ENCODE assay signal across 8 mouse cellular contexts in the genomic region with DNA sequence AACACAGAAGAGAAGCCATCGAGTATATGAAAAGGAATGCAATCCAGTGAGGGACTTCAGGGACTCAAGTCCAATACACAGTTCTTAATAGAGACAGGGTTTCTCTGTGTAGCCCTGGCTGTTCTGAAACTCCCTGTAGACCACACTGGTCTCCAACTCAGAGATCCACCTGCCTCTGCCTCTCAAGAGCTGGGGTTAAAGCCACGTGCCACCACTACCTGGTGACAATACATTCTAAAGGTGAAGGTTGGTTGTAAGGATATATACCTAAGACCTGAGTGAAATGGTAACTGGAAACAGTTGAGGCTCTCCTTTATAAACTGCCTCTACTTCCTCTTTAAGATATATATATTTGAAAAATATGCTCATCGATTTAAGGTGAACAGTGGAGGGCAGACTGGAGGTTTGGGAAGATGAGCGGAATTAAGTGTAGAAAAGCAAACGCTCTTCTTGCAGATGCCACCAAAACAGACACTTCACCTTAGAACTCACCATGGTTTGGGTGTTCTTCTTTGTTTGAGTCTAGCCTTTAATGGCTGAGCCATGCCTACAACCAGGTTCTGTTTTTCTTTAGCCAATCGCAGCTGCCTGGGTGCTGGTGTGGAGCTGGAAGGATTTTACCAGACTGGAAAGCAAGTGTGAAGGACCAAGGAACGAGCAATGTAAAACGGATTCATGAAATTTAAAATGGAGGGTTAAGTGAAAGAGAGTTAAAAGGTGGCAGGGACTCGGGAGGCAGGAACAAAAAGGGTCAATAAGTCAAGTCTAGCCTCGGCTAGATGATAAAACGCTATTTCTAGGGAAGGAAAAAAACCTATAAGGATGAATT. TPM values are rescaled to one million over a fixed set of nuclear protein-coding genes. Genes with fewer than 3 reads are reported as not detected.
DNase-seq lines count a peak whose midpoint lies in the region; ATAC-seq and TF ChIP-seq lines count a peak whose summit lies in the region.

No protein-coding gene starts in this region.

- 48% methylated on average over 11 of the region's 11 CpGs for WGBS in heart, embryonic 11.5 days (ENCODE audit: insufficient replicate concordance)
- 39% methylated on average over 11 of the region's 11 CpGs for WGBS in embryonic facial prominence, embryonic 15.5 days
- WGBS in limb, embryonic 10.5 days, result 56% methylated on average over 11 of the region's 11 CpGs
- WGBS in neural tube, embryonic 13.5 days, result 45% methylated on average over 11 of the region's 11 CpGs

- peaks cover 6% of the 10 kb centered on the region; the same call in 1 of the 2 replicates for H3K36me3 ChIP-seq in heart, embryonic 11.5 days (ENCODE audit: control insufficient read depth, insufficient read depth, low read length)
- H3K36me3 ChIP-seq in E14TG2a.4 (ENCODE audit: insufficient read depth, low read length), result peaks cover 49% of the 10 kb centered on the region
- H3K36me3 ChIP-seq in embryonic facial prominence, embryonic 15.5 days, result peaks cover 27% of the 10 kb centered on the region
- H3K36me3 ChIP-seq in limb, embryonic 10.5 days, result peaks cover 44% of the 10 kb centered on the region
- peaks cover 23% of the 10 kb centered on the region for H3K36me3 ChIP-seq in neural tube, embryonic 13.5 days

- intact Hi-C loops in heart, postnatal 14 days (cut with DNase I), result loop anchor here (10.0 kb wide), 1 partner anchor 533 kb away; a partner anchor contains a TSS

- peak overlapping the region; percentile 88 for H3K9ac ChIP-seq in heart, embryonic 11.5 days (ENCODE audit: low read depth, low read length)
- peak overlapping the region; percentile 65 for H3K9ac ChIP-seq in embryonic facial prominence, embryonic 15.5 days
- H3K9ac ChIP-seq in neural tube, embryonic 13.5 days, result peak overlapping the region; percentile 77

- TF ChIP-seq CTCF in E14TG2a.4 (conservative IDR thresholded peaks at IDR 0.05; ENCODE audit: low read length), result no peak

- no peak for ATAC-seq in heart, embryonic 11.5 days (replicated peaks; ENCODE audit: insufficient number of reproducible peaks, low FRiP score, low TSS enrichment)
- no peak for ATAC-seq in embryonic facial prominence, embryonic 15.5 days (ENCODE audit: insufficient number of reproducible peaks, low FRiP score, low TSS enrichment, low read depth)
- no peak for ATAC-seq in neural tube, embryonic 13.5 days (ENCODE audit: low read depth)

- H3K4me2 ChIP-seq in heart, embryonic 11.5 days, result peak overlapping the region; percentile 75
- peak overlapping the region; percentile 57 for H3K4me2 ChIP-seq in embryonic facial prominence, embryonic 15.5 days (replicated peaks)
- peak overlapping the region; percentile 73 for H3K4me2 ChIP-seq in neural tube, embryonic 13.5 days

- no peak for DNase-seq in heart, postnatal 14 days
- DNase-seq in limb, embryonic 10.5 days (ENCODE audit: low spot score), result peak; percentile 38
- no peak for DNase-seq in cerebellum, postnatal 4 days (ENCODE audit: low spot score in 2 of 2)
- no peak for DNase-seq in urinary bladder, postnatal 4 days (ENCODE audit: low spot score in 2 of 2)

- H3K4me3 ChIP-seq in heart, embryonic 11.5 days (ENCODE audit: low read depth, low read length), result peak overlapping the region; percentile 58
- H3K4me3 ChIP-seq in E14TG2a.4 (replicated peaks; ENCODE audit: low read length), result peak overlapping the region; percentile 89
- H3K4me3 ChIP-seq in embryonic facial prominence, embryonic 15.5 days (replicated peaks), result peak overlapping the region; percentile 63
- peak overlapping the region; percentile 67 for H3K4me3 ChIP-seq in limb, embryonic 10.5 days
- H3K4me3 ChIP-seq in neural tube, embryonic 13.5 days, result peak overlapping the region; percentile 62

- no peaks in the 10 kb centered on the region for H3K9me3 ChIP-seq in heart, embryonic 11.5 days (replicated peaks; ENCODE audit: control insufficient read depth, low read length)
- no peaks in the 10 kb centered on the region for H3K9me3 ChIP-seq in E14TG2a.4 (ENCODE audit: low read length)
- H3K9me3 ChIP-seq in embryonic facial prominence, embryonic 15.5 days (replicated peaks), result no peaks in the 10 kb centered on the region
- H3K9me3 ChIP-seq in limb, embryonic 10.5 days (replicated peaks), result no peaks in the 10 kb centered on the region
- H3K9me3 ChIP-seq in neural tube, embryonic 13.5 days, result no peaks in the 10 kb centered on the region

- no peaks in the 10 kb centered on the region for H3K27me3 ChIP-seq in heart, embryonic 11.5 days (ENCODE audit: control insufficient read depth, insufficient read depth, low read length)
- H3K27me3 ChIP-seq in E14TG2a.4 (ENCODE audit: insufficient read depth, low read length), result no peaks in the 10 kb centered on the region
- H3K27me3 ChIP-seq in embryonic facial prominence, embryonic 15.5 days, result no peaks in the 10 kb centered on the region
- no peaks in the 10 kb centered on the region for H3K27me3 ChIP-seq in limb, embryonic 10.5 days (ENCODE audit: low read depth, poor library complexity, severe bottlenecking)
- no peaks in the 10 kb centered on the region for H3K27me3 ChIP-seq in neural tube, embryonic 13.5 days

- H3K27ac ChIP-seq in heart, embryonic 11.5 days (ENCODE audit: low read depth, low read length), result peak overlapping the region; percentile 95
- peak overlapping the region; percentile 94 for H3K27ac ChIP-seq in embryonic facial prominence, embryonic 15.5 days (replicated peaks)
- peak overlapping the region; percentile 95 for H3K27ac ChIP-seq in limb, embryonic 10.5 days
- H3K27ac ChIP-seq in neural tube, embryonic 13.5 days (replicated peaks), result peak overlapping the region; percentile 85

- H3K4me1 ChIP-seq in heart, embryonic 11.5 days (ENCODE audit: control insufficient read depth, insufficient read depth, low read length), result peaks cover 15% of the 10 kb centered on the region; the same call in 1 of the 2 replicates
- peaks cover 37% of the 10 kb centered on the region for H3K4me1 ChIP-seq in E14TG2a.4 (replicated peaks; ENCODE audit: low read depth, low read length)
- peaks cover 26% of the 10 kb centered on the region for H3K4me1 ChIP-seq in embryonic facial prominence, embryonic 15.5 days
- H3K4me1 ChIP-seq in limb, embryonic 10.5 days, result peaks cover 21% of the 10 kb centered on the region
- H3K4me1 ChIP-seq in neural tube, embryonic 13.5 days (replicated peaks), result peaks cover 44% of the 10 kb centered on the region

RNA-seq across cellular contexts. Expression of a gene that starts 1.1 kb away (rescaled TPM):
- polyA plus RNA-seq in heart, embryonic 11.5 days (2014; fragmentation: Nextera tagmentation; extraction: Ambion mirVana), result 14.1 and 16.7 TPM in 2 replicates
- 1 to 10 TPM; 8.3 to 8.9 TPM for total RNA-seq in heart, postnatal 14 days (2021)
- 11.4 and 13.5 TPM in 2 replicates for polyA plus RNA-seq in embryonic facial prominence, embryonic 15.5 days (2015; fragmentation: Nextera tagmentation; extraction: Ambion mirVana)
- 19.6 and 23.3 TPM in 2 replicates for polyA plus RNA-seq in limb, embryonic 10.5 days (2016; fragmentation: Nextera tagmentation; extraction: Ambion mirVana)
- polyA plus RNA-seq in neural tube, embryonic 13.5 days (2015; fragmentation: Nextera tagmentation; extraction: Ambion mirVana), result 25.6 and 27.2 TPM in 2 replicates

RNA-seq across cellular contexts. Expression of a gene that starts 2.3 kb away (rescaled TPM):
- polyA plus RNA-seq in heart, embryonic 11.5 days (2014; fragmentation: Nextera tagmentation; extraction: Ambion mirVana), result 10.8 and 12.6 TPM in 2 replicates
- total RNA-seq in heart, postnatal 14 days (2021), result 1 to 10 TPM; 8.2 to 9.2 TPM
- polyA plus RNA-seq in embryonic facial prominence, embryonic 15.5 days (2015; fragmentation: Nextera tagmentation; extraction: Ambion mirVana), result 14.9 and 16.9 TPM in 2 replicates
- polyA plus RNA-seq in limb, embryonic 10.5 days (2016; fragmentation: Nextera tagmentation; extraction: Ambion mirVana), result 20.9 and 22.2 TPM in 2 replicates
- polyA plus RNA-seq in neural tube, embryonic 13.5 days (2015; fragmentation: Nextera tagmentation; extraction: Ambion mirVana), result 9.7 and 11.8 TPM in 2 replicates
